Mouse (Mus musculus) liver, embryonic 14.5 days (tissue): ENCODE data around the gene Eri3.
A peak's percentile ranks its signal among the peaks of the same experiment; 100 is the strongest.

Experiments
- CTCF ChIP-seq: IDR thresholded peaks from 2 replicates; pipeline ENCODE4 v1.5.1; 2016; ENCODE audit warnings: antibody characterized with exemption, low read depth, control low read depth
- EP300 ChIP-seq: IDR thresholded peaks from 2 replicates; pipeline ENCODE4 v1.6.1; 2016; ENCODE audit warnings: antibody characterized with exemption, low read depth

GRCm38 (mm10) chr4:117652727-117653126, 102.6 kb downstream of the Eri3 start:
- TF ChIP-seq CTCF (peak; percentile 44), EP300 (no peak)
